Mouse (Mus musculus) erythroblast, embryonic 14.5 days (primary cell): ENCODE data around the gene Gm17606.

Experiments used
- GATA1 ChIP-seq: IDR thresholded peaks from 2 replicates; pipeline ENCODE4 v1.6.1; 2012; ENCODE audit warnings: low read length, inconsistent platforms, mixed read lengths
- TAL1 ChIP-seq: IDR thresholded peaks from 3 replicates; pipeline ENCODE4 v1.6.1; 2012; ENCODE audit warnings: low read length, inconsistent platforms, mixed read lengths

GRCm38 (mm10) chr14:54651556-54651955, 10.8 kb downstream of the Gm17606 start:
- TF ChIP-seq GATA1 (no peak), TAL1 (no peak)
